Mouse (Mus musculus): ENCODE data around the gene Txnrd1.

Txnrd1 gene

DNA sequence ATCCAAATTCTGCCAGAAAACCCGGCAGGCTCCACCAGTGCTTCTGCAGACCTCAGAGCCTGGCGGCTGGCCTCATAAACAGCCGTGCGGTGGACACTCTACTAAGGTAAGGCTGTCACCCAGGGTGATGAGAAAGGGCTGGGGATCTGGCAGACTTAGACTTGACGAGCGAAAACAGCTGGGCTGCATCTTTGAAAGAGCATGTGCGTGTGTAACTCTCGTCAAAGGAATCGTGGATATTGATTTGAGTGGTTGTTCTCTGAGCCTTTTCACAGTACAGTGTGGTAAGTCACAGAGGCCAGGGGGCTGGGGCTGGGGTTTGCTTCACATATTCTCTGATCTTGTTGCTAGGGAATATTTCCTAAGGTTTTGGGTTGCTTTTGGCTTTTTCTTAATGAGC lies at the start of gene Txnrd1:
Gene Txnrd1 (plus strand): TSS at position 26 of the 400 bp plus-strand sequence.
- no peak for DNase-seq (ENCODE audit: extremely low spot score, low spot score)

DNA sequence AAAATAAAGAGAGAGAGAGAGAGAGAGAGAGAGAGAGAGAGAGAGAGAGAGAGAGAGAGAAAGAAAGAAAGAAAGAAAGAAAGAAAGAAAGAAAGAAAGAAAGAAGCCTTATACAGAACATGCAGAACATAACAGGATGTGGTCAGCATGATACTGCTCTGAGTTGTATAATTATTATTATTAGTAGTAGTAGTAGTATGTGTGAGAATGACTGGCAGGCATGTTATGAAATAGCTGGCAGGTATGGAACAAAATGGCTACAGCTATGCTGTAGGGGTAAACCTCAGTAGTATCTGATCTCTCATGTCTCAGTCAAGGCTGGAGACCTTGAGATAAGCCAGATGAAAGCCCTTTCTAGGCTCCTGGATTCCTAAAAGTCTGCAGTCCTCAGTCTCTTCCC lies 44.6 kb upstream of the Txnrd1 start:
- DNase-seq (ENCODE audit: extremely low spot score, low spot score) = no peak

DNA sequence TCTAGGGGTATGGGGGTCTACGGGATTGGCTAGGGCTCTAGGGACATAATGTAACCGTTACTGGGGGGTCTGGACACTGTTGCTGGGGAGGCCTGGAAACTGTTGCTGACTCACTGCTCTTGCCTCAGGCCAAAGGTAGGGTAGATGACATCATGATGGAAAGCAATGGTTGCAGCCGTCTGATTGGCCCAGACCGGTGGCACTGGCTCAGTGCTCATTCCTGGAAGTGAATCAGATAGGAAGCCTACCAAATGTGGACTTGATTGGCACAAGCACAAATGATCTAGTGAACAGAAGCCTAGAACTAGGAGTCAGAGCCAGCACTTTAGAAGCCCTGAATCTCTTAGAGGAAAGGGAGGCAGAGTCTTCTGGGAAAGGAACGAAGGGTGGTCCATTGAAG lies 43.2 kb upstream of the Txnrd1 start:
- DNase-seq (ENCODE audit: extremely low spot score, low spot score) = no peak

DNA sequence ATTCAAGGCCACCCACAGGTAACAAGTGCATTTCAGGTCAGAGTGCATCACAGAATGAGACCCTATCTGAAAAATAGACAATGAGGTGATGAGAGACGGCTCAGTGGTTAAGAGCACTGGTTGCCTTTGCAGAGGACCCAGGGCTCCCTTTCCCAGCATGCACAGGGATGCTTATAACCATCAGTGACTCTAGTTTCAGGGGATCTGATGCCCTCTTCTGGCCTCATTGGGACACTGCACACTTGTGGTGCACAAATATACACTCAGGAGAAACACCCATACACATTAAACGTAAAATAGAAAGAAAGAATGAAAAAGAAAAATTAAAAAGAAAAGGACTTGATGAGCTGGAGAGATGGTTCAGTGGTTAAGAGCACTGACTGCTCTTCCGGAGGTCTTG lies 42.0 kb upstream of the Txnrd1 start:
- no peak for DNase-seq (ENCODE audit: extremely low spot score, low spot score)

DNA sequence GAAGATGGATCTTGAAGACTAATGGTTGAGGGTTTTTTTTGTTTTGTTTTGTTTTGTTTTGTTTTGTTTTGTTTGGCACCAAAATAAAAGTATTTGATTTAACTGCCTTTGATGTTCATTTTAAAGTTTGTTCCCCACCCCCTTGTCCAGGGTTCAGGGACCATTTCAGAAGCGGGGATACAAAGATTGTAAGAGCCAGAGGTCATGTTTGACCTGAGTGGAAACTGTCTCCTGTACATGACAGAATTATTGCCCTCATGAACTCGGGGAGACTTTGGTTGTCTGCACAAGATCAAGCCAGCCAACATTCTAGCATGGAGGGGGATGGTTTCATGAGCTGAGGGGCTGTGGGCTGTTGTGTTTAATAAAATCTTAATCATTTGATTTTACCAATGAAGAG lies 41.4 kb upstream of the Txnrd1 start:
- DNase-seq (ENCODE audit: extremely low spot score, low spot score) = no peak

DNA sequence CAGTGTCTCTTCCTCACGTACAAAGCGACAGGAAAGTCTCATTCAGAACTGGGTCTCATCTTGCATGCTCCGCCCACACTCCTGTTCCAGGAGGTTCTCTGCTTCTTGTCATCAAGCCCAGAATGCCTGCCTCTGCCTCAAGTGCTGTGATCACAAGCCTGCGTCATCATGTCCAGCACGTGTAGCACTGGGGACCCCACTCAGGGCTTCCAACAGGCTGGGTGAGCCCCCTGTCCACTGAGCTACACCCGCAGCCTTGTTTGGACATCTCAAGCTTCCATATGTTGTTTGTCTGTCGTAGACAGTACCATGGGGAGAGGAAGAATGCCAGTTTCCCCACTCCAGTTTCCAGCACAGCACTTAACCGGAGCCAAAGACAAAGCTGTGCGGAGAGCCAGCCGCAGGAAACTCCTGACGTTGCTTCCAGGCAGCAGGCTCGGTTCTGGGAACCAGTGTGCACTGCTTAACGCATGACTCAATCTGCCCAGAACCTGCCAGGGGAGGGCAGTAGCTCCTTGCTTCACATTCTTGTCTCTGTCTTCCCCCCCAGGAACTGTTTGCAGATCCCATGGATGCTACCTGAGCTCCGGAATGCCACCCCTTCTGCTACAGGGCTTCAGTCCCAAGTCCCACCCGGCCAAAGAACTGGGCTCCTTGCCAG lies 38.5 kb upstream of the Txnrd1 start:
- DNase-seq (ENCODE audit: extremely low spot score, low spot score) = no peak

DNA sequence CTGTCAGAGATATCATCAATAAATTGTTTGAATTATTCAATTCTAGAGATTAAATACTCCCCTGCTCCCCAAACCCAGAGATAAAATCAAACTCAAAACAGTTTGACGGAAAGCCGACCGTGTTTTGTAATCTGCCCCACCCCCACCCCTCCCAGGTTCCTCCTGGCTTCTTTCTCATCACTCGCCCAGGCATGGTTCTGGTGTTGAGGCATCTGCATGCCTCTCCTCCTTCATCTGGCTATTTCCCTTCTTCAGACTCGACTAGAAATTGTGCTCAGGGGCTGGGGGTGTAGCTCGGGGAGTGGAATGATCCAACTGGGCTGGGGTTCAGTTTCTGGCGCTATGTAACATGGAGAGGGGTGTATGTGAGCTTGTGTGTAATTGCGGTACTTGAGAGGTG lies 38.0 kb upstream of the Txnrd1 start:
- DNase-seq (ENCODE audit: extremely low spot score, low spot score) = no peak

DNA sequence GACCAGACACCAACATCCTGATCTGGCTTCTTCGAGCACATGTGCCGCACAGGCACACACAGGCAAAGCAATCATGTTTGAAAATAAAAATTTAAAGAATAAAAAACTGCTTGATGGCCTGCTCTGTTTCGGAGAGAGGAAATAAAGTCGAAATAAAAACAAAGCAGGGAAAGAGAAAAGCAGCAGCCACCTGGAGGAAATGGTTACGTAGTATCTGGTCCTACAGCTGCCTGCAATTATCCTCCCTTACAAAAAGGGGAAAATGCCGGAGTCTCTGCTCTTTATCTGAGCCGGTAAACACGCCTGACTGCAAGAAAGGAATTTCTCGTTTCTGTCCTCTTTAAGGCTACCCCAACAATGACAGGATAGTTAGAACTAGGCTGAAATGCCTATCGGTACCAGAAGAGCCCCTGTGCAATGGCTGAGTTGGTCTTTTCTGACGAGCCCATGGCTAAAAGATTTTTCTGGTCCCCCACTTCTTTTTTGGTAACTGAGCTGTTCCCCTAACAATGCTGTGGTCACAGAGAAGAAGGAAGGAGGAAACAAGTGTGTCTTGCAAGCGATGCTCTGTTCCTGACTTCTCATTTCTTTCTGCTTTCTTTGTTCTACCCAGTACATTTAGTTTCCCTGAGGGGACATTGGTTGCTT lies 37.2 kb upstream of the Txnrd1 start:
- no peak for DNase-seq (ENCODE audit: extremely low spot score, low spot score)

DNA sequence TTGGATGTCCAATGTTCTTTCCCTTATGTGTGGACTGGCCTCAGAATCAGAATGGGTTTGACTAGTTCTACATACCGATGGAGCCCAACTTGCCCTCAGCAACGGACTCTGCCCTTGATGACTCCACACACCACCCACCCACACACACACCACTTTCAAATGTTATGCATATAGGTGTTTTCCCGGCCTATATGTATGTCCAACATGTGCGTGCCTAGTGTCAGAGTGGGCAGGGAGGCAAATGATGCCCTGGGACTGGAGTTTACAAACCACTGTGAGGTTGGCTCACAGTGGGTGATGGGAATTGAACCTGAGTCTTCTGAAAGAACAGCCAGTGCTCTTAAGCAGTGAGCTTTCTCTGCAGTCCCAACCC lies 36.6 kb upstream of the Txnrd1 start:
- DNase-seq (ENCODE audit: extremely low spot score, low spot score) = no peak

DNA sequence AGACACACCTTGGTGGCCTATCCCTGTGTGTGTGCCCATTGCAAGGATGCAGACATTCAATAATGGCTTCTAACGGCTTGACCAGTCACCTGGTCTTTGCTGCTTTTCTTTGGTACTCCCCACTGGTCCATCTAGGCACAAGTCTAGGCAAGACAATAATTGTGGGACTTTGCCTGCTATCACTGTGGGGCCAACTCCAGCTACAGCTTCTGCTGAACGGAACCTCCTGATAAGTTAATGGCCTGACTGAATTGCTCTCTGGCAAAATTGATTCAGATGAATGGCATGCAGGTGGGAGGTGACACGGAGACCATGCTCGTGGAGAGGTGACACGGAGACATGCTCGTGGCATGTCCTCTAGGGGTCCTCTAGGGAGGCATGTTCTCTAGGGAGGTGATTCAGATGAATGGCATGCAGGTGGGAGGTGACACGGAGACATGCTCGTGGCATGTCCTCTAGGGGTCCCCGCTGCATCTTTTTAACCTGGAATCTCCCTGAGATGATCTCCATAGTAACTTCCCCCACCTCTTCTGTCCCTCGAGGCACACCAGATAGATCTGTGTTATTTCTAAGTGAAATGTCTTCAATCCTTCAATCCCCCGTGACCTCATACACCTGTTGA lies 35.3 kb upstream of the Txnrd1 start:
- no peak for DNase-seq (ENCODE audit: extremely low spot score, low spot score)

DNA sequence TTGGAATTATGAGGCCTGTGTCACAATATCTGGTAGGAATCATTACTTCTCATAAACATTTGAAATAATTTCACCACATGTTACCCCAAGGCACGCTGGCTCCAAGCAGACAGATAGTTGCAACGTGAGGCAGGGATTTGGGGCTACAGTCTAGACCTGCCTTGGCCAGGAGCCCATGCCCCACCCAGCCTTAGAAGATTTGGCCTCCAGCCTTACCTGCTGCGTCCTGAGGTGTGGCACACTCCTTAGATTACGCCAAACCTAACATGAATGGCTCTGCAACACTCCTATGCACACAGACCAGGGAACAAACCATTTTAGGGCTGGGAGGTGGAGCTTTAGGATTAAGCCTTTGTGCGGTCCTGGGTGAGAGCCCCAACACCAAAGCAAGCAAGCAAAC lies 33.7 kb upstream of the Txnrd1 start:
- no peak for DNase-seq (ENCODE audit: extremely low spot score, low spot score)

DNA sequence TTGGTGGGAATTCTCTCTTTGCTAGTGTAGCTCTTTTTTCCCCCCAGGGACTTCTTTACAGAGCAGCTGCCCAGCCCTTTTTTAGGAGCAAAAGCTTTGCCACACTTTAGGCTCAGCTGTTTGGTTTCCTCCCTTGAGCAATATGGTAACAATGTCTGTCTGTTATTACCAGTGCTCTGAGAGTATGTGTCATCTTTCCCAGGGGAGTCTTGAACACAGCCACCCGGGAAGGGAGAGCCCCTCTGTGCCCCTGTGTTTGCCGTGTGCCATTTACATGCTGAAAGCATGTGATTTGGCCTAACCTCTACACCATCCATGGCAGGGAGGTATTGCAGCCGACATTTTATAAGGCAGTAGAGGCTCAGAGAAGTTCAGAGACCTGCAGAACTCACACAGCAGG lies 29.4 kb upstream of the Txnrd1 start:
- no peak for DNase-seq (ENCODE audit: extremely low spot score, low spot score)

DNA sequence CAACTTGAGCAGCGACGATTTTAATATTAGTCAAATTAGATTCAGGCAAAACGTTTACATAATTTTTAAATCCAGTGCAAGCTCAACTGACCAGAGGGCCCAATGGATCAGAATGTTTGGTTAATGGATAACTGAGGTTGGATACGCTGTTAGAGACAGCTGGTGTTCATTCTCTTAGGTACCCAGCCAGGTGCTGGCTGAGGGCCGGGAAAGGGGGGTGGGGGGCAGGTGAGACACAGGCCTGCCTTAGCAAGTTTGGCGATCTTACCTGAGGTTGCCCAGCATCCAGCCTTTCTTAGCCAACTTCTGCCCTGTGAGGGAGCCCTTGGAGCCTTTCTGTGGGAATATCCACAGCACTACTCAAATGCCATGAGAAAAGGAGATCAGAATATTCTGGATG lies 28.6 kb upstream of the Txnrd1 start:
- no peak for DNase-seq (ENCODE audit: extremely low spot score, low spot score)

DNA sequence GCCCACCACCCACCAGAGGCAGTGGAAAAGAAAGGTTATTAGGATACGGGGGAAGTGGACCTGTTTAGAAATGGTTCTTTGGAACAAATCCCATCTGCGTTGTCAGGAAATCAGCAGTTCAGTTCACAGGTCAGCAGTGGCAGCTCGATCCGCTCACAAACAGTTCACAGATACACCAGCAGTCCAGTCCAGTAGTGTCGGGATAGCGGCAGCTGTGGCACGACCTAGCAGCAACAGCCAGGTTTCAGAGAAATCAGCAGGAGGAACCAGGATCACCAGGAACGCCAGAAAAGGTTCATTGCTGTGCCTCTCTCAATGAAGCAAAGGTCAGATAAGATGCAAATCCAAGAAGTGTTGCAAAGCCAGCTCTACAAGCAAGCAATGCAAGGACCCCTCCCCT lies 27.3 kb upstream of the Txnrd1 start:
- no peak for DNase-seq (ENCODE audit: extremely low spot score, low spot score)

DNA sequence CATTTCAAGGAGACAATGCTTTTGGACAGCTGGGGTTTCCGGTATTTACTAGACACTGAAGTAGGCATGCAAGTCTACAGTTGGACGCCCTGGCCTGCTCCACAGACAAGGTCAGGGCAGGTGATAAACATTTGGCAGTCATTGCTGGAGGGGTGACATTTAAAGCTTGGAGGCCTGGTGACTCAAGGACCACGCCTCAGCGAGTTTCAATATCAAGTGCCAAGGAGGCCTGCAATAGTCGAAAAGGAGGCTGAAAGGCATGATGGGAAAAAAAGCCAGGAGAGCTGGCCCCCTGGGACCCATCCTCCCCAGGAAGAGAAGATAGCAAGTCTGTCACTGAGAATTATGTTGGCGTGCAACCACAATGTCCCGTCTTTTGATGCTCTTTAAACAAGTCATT lies 26.5 kb upstream of the Txnrd1 start:
- no peak for DNase-seq (ENCODE audit: extremely low spot score, low spot score)

DNA sequence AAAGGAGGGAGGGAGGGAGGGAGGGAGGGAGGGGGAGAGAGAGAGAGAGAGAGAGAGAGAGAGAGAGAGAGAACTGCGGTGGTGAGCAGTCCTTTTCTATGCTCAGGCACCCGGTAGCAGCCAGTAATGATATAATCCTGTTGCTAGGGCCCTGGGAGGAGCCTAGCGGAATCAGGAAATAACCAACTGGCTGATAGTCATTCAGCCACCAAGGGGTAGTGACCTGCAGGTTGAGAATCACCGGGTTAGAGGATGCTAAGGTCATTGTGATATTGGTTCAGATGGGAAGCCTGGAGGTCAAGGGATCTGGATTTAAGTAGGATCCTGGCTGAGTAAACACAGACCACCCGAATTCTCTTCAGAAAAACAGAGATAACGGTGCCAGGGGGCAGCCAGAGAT lies 25.6 kb upstream of the Txnrd1 start:
- no peak for DNase-seq (ENCODE audit: extremely low spot score, low spot score)

DNA sequence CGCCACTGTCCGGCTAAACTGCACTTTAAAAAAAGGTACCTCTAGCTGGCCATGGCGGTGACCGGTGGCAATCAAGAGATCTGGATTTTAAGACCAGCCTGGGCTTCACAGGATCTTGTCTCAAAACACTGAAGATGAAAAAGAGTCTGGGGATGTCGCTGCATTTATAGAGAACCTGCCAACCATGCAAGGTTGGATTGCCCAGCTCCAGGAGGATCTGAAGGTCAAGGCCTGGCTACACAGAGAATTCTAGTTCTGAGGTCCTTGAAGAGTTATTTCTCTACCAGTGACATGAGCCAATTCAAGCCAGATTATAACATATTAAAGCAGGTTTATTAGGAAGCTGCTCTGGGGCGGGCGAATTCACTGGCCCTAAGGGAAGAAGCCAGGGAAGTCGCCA lies 24.9 kb upstream of the Txnrd1 start:
- DNase-seq (ENCODE audit: extremely low spot score, low spot score) = no peak

DNA sequence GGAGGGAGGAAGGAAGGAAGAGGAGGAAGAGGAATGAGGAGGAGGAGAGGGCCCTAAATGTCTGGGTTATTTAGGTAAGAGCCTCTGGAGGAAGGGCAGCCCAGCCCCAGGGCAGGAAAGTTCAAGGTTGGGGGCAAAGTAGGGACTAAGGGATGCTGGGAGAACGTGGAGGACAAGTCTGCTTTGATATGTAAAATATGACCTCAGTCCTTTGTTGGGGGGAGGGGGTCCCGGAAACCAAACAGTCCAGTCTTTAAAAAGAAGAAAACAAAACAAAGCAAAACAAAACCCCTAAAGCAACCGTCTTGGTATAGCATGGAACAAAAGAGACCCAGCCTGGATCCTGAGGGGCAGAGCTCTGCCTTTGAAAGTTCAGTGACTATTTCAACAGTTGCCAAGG lies 24.4 kb upstream of the Txnrd1 start:
- DNase-seq (ENCODE audit: extremely low spot score, low spot score) = no peak

DNA sequence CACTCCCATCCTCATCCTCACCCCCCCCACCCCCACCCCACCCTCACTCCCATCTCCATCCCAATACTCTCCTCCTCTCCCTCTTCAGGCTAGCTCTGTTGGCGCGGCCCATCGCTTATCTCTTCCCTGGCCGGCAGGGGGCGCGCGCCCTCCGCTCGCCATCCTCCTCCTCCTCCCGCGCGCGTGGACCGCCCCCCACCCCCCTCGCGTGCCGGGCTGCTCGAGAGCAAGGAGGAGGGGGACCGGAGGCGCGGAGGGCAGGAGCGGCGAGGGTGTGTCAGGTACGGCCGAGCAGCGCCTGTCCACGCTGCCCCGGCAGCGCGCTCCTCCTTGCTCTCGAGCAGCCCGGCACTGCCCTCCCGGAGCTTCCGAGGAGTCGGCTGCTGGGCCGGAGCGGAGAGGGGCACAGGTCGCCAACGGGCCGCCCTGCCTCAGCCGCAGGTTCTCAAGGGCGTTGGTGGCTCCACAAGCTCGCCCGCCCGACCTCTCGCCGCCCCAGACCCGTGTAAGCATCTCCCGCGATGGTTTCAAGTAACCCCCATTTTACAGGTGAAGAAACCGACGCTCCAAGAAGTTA lies 21.8 kb upstream of the Txnrd1 start:
- peak; percentile 86 for DNase-seq (ENCODE audit: extremely low spot score, low spot score)

DNA sequence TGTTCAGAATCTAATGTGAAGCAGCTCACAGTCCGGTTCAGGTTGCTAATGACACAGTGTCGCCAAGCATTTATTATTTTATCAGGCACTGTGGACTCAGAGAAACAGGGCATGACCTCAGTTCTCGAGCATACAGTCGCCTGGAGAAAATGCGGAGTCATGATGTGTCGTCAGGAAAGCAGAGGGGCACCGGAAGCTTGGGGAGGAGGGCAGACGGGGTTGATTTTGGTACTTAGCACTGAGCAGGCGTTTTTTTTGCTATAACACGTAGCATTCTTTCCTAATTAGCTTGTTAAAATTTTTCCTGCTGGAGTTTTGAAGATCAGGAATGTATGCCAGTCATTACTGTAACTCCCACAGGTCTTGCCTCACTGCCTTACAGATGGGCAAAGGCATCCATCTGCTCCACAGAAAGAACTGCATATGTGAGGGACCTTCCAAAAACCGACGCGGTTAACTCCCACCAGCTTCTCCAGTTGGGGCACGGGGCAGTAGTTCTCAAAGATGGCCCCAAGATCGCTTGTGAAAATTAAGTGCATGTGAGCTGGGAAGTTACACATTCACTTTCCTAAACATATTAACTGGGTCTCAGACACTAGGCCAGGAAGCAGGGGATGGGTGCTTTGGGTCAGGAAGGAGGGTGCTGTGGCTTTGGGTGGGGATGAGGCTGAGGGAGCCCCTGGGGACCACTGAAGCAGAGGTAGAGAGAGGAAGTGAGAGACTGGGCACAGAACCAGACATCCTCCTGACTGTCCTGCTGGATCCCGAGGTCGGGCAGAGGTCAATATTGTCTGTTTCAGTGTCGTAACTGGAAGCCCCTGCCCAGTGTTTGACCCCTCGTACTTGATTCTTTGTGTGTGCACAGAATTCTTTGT lies 19.4 kb upstream of the Txnrd1 start:
- peak; percentile 38 for DNase-seq (ENCODE audit: extremely low spot score, low spot score)

DNA sequence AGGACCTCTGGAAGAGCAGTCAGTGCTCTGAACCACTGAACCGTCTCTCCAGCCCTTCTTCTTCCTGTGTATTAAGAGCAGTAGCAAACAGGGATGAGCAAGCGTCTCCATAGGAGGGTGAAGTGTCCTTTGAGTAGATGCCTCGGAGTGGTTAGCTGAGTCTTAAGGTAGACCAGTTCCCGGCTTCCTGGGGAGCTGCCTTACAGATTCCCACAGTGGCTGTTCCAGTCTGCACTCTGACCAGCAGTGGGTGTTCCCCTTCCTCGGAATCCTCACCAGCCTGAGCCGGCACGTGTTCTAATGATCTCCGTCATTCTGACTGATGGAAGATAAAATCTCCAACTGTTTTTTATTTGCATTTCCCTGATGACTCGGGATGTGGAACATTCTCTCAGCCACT lies 17.3 kb upstream of the Txnrd1 start:
- no peak for DNase-seq (ENCODE audit: extremely low spot score, low spot score)

DNA sequence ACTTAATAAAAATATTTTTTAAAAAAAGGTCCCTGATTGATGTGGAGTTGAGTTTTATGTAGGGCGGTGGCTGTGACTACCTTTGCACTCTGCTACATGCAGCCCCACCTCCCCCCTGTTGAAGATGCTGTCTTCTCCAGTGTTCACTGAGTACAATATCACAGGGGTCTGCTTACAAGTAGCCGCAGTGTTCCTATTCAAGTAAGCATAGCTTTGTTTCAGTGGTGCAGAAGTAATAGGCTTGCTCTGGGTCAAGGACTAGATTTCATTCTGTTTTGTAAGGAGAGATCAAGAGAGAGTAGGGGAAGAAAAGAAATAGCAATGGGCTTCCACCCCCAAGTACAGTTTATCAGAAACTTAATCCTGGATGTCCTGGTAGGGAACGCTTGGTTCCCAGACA lies 16.2 kb upstream of the Txnrd1 start:
- DNase-seq (ENCODE audit: extremely low spot score, low spot score) = no peak
